Mouse (Mus musculus): ENCODE results near the gene Gfer. TPM values are rescaled to one million over a fixed set of nuclear protein-coding genes. Genes with fewer than 3 reads are reported as not detected.

The Gfer gene
- total and polyA plus RNA-seq, 3 experiments: 14.0 to 21.5 (median 20.3) TPM

GRCm38 (mm10) chr17:24647493-24647892, 48.5 kb downstream of the Gfer start:
- 56% methylated on average over 11 of the region's 11 CpGs for WGBS
- Histone ChIP-seq H3K79me2 (replicated peaks; ENCODE audit: control insufficient read depth, insufficient read depth, low read length) (peaks cover 5% of the 10 kb centered on the region), H3K9ac (ENCODE audit: low read depth, low read length) (peak overlapping the region; percentile 75), H3K27ac (peak overlapping the region; percentile 99), H3K4me1 (ENCODE audit: control insufficient read depth, insufficient read depth, low read length) (peaks cover 9% of the 10 kb centered on the region), H3K36me3 (ENCODE audit: control insufficient read depth, insufficient read depth, low read length) (no peaks in the 10 kb centered on the region), H3K27me3 (ENCODE audit: control insufficient read depth, insufficient read depth, low read length) (no peaks in the 10 kb centered on the region), H3K4me3 (peak overlapping the region; percentile 57)
- TF ChIP-seq CTCF (IDR thresholded peaks at IDR 0.05) (no peak), EP300 (IDR thresholded peaks at IDR 0.05; ENCODE audit: insufficient read depth, low read depth, low read length) (no peak), POLR2A (IDR thresholded peaks at IDR 0.05; ENCODE audit: insufficient read depth, low read depth, low read length) (no peak; the same call in 1 of the 2 replicates)
- intact Hi-C loops (cut with DNase I): loop anchor here (10.0 kb wide), 1 partner anchor 427 kb away; no protein-coding TSS in a partner anchor
- peak in 1 of 2 experiments; percentile 51 for DNase-seq

GRCm38 (mm10) chr17:24646381-24646780, 49.6 kb downstream of the Gfer start:
- WGBS: 53% methylated on average over 4 of the region's 4 CpGs
- no peaks in the 10 kb centered on the region for H3K27me3 ChIP-seq (ENCODE audit: control insufficient read depth, insufficient read depth, low read length)

GRCm38 (mm10) chr17:24645916-24646315, 50.0 kb downstream of the Gfer start:
- Histone ChIP-seq H3K4me3 (peak overlapping the region; percentile 39), H3K27me3 (ENCODE audit: control insufficient read depth, insufficient read depth, low read length) (no peaks in the 10 kb centered on the region), H3K36me3 (ENCODE audit: control insufficient read depth, insufficient read depth, low read length) (no peaks in the 10 kb centered on the region), H3K4me1 (ENCODE audit: control insufficient read depth, insufficient read depth, low read length) (peaks cover 5% of the 10 kb centered on the region; the same call in 1 of the 2 replicates), H3K27ac (peak overlapping the region; percentile 99), H3K9ac (ENCODE audit: low read depth, low read length) (no peak overlapping the region), H3K79me2 (replicated peaks; ENCODE audit: control insufficient read depth, insufficient read depth, low read length) (peaks cover 5% of the 10 kb centered on the region)
- no peak for TF ChIP-seq CTCF (IDR thresholded peaks at IDR 0.05)
- TF ChIP-seq POLR2A (IDR thresholded peaks at IDR 0.05; ENCODE audit: insufficient read depth, low read depth, low read length): no peak; the same call in 1 of the 2 replicates
- no peak for TF ChIP-seq EP300 (IDR thresholded peaks at IDR 0.05; ENCODE audit: insufficient read depth, low read depth, low read length)
- intact Hi-C loops (cut with DNase I): loop anchor here (10.0 kb wide), 1 partner anchor 429 kb away; no protein-coding TSS in a partner anchor
- WGBS: 42% methylated on average over 3 of the region's 3 CpGs
- DNase-seq: peak; percentile 63 to 79

More at GRCm38 (mm10) chr17:24646381-24646780, 49.6 kb downstream of the Gfer start:
- intact Hi-C loops (cut with DNase I): loop anchor here (10.0 kb wide), 1 partner anchor 428 kb away; no protein-coding TSS in a partner anchor
- Histone ChIP-seq H3K9ac (ENCODE audit: low read depth, low read length) (no peak overlapping the region), H3K36me3 (ENCODE audit: control insufficient read depth, insufficient read depth, low read length) (no peaks in the 10 kb centered on the region), H3K4me1 (ENCODE audit: control insufficient read depth, insufficient read depth, low read length) (peaks cover 7% of the 10 kb centered on the region), H3K79me2 (replicated peaks; ENCODE audit: control insufficient read depth, insufficient read depth, low read length) (peaks cover 5% of the 10 kb centered on the region), H3K4me3 (peak overlapping the region; percentile 57), H3K27ac (peak overlapping the region; percentile 99)
- DNase-seq: no peak
- no peak for TF ChIP-seq EP300 (IDR thresholded peaks at IDR 0.05; ENCODE audit: insufficient read depth, low read depth, low read length)
- TF ChIP-seq CTCF (IDR thresholded peaks at IDR 0.05): no peak
- TF ChIP-seq POLR2A (IDR thresholded peaks at IDR 0.05; ENCODE audit: insufficient read depth, low read depth, low read length): no peak

GRCm38 (mm10) chr17:24644875-24645721, 50.9 kb downstream of the Gfer start:
- Histone ChIP-seq H3K9ac (ENCODE audit: low read depth, low read length) (peak overlapping the region; percentile 81), H3K4me1 (ENCODE audit: control insufficient read depth, insufficient read depth, low read length) (peaks cover 6% of the 10 kb centered on the region), H3K27me3 (ENCODE audit: control insufficient read depth, insufficient read depth, low read length) (no peaks in the 10 kb centered on the region), H3K27ac (peak overlapping the region; percentile 99), H3K36me3 (ENCODE audit: control insufficient read depth, insufficient read depth, low read length) (peaks cover 2% of the 10 kb centered on the region; the same call in 1 of the 2 replicates), H3K4me3 (peak overlapping the region; percentile 68), H3K79me2 (replicated peaks; ENCODE audit: control insufficient read depth, insufficient read depth, low read length) (peaks cover 5% of the 10 kb centered on the region)
- intact Hi-C loops (cut with DNase I): loop anchor here (10.0 kb wide), 1 partner anchor 430 kb away; no protein-coding TSS in a partner anchor
- peak; percentile 96 for TF ChIP-seq EP300 (IDR thresholded peaks at IDR 0.05; ENCODE audit: insufficient read depth, low read depth, low read length)
- no peak for TF ChIP-seq CTCF (IDR thresholded peaks at IDR 0.05)
- TF ChIP-seq POLR2A (IDR thresholded peaks at IDR 0.05; ENCODE audit: insufficient read depth, low read depth, low read length): peak; percentile 89
- 42% methylated on average over 9 of the region's 9 CpGs for WGBS
- DNase-seq: peak; percentile 78 to 84

GRCm38 (mm10) chr17:24644030-24644715, 51.8 kb downstream of the Gfer start:
- DNase-seq: peak; percentile 62 to 65
- H3K4me3 ChIP-seq: peak overlapping the region; percentile 68
- H3K4me1 ChIP-seq (ENCODE audit: control insufficient read depth, insufficient read depth, low read length): peaks cover 12% of the 10 kb centered on the region
- intact Hi-C loops (cut with DNase I): loop anchor here (10.0 kb wide), 1 partner anchor 431 kb away; no protein-coding TSS in a partner anchor
- H3K9ac ChIP-seq (ENCODE audit: low read depth, low read length): peak overlapping the region; percentile 81
- H3K79me2 ChIP-seq (replicated peaks; ENCODE audit: control insufficient read depth, insufficient read depth, low read length): peaks cover 2% of the 10 kb centered on the region
- peak overlapping the region; percentile 99 for H3K27ac ChIP-seq
- WGBS: 37% methylated on average over 7 of the region's 7 CpGs
- TF ChIP-seq POLR2A (IDR thresholded peaks at IDR 0.05; ENCODE audit: insufficient read depth, low read depth, low read length): no peak
- TF ChIP-seq CTCF (IDR thresholded peaks at IDR 0.05): no peak
- TF ChIP-seq EP300 (IDR thresholded peaks at IDR 0.05; ENCODE audit: insufficient read depth, low read depth, low read length): no peak
- no peaks in the 10 kb centered on the region for H3K27me3 ChIP-seq (ENCODE audit: control insufficient read depth, insufficient read depth, low read length)
- H3K36me3 ChIP-seq (ENCODE audit: control insufficient read depth, insufficient read depth, low read length): peaks cover 10% of the 10 kb centered on the region

Other genes starting within 250 kb of the Gfer start
Only the 30 nearest of the 32 such genes appear.
- 10 to 100 TPM; 35.7 to 44.5 TPM for gene Pgp, start 225.8 kb downstream of the Gfer start, total RNA-seq (2021)
- 39.1 and 46.4 TPM in 2 replicates for gene Pgp, start 225.8 kb downstream of the Gfer start, polyA plus RNA-seq (2012; rRNA removed)
- not detected for gene Bricd5, start 222.3 kb downstream of the Gfer start, total RNA-seq (2021)
- gene Bricd5, start 222.3 kb downstream of the Gfer start, polyA plus RNA-seq (2012; rRNA removed): not detected in 2 replicates
- 10 to 100 TPM in 1 of 2 experiments, 1 to 10 TPM in 1; 8.5 to 10.7 TPM for gene Mlst8, start 217.1 kb downstream of the Gfer start, total RNA-seq (2021)
- 28.1 and 42.0 TPM in 2 replicates for gene Mlst8, start 217.1 kb downstream of the Gfer start, polyA plus RNA-seq (2012; rRNA removed)
- gene Caskin1, start 207.6 kb downstream of the Gfer start, total RNA-seq (2021): under 1 TPM; 0.16 to 0.55 TPM
- gene Caskin1, start 207.6 kb downstream of the Gfer start, polyA plus RNA-seq (2012; rRNA removed): 0.23 and 0.45 TPM in 2 replicates
- gene Traf7, start 168.2 kb downstream of the Gfer start, total RNA-seq (2021): 10 to 100 TPM; 41.9 to 46.5 TPM
- 93.4 and 109 TPM in 2 replicates for gene Traf7, start 168.2 kb downstream of the Gfer start, polyA plus RNA-seq (2012; rRNA removed)
- under 1 TPM in 1 of 2 experiments, not detected in 1; 0.39 TPM for gene Rab26, start 161.9 kb downstream of the Gfer start, total RNA-seq (2021)
- gene Rab26, start 161.9 kb downstream of the Gfer start, polyA plus RNA-seq (2012; rRNA removed): 0.10 and 0.12 TPM in 2 replicates
- 10 to 100 TPM; 35.6 to 36.2 TPM for gene Pkd1, start 146.3 kb downstream of the Gfer start, total RNA-seq (2021)
- 48.5 and 59.9 TPM in 2 replicates for gene Pkd1, start 146.3 kb downstream of the Gfer start, polyA plus RNA-seq (2012; rRNA removed)
- gene Tsc2, start 63.5 kb downstream of the Gfer start, total RNA-seq (2021): 100 to 1,000 TPM; 104 to 110 TPM
- gene Tsc2, start 63.5 kb downstream of the Gfer start, polyA plus RNA-seq (2012; rRNA removed): 178 and 194 TPM in 2 replicates
- 1 to 10 TPM; 2.9 to 3.4 TPM for gene Nthl1, start 63.5 kb downstream of the Gfer start, total RNA-seq (2021)
- 4.4 and 7.0 TPM in 2 replicates for gene Nthl1, start 63.5 kb downstream of the Gfer start, polyA plus RNA-seq (2012; rRNA removed)
- 100 to 1,000 TPM in 1 of 2 experiments, 10 to 100 TPM in 1; 100.0 to 110 TPM for gene Slc9a3r2, start 45.8 kb downstream of the Gfer start, total RNA-seq (2021)
- 125 and 147 TPM in 2 replicates for gene Slc9a3r2, start 45.8 kb downstream of the Gfer start, polyA plus RNA-seq (2012; rRNA removed)
- not detected for gene Npw, start 37.7 kb downstream of the Gfer start, total RNA-seq (2021)
- not detected in 2 replicates for gene Npw, start 37.7 kb downstream of the Gfer start, polyA plus RNA-seq (2012; rRNA removed)
- gene Zfp598, start 26.5 kb downstream of the Gfer start, total RNA-seq (2021): 10 to 100 TPM; 17.4 to 17.5 TPM
- 28.1 and 29.9 TPM in 2 replicates for gene Zfp598, start 26.5 kb downstream of the Gfer start, polyA plus RNA-seq (2012; rRNA removed)
- gene Syngr3, start 6.2 kb downstream of the Gfer start, total RNA-seq (2021): under 1 TPM; 0.16 to 0.30 TPM
- gene Syngr3, start 6.2 kb downstream of the Gfer start, polyA plus RNA-seq (2012; rRNA removed): 0.43 and 1.00 TPM in 2 replicates
- gene Noxo1, start 78 bp upstream of the Gfer start, total RNA-seq (2021): 1 to 10 TPM in 1 of 2 experiments, under 1 TPM in 1; 0.65 to 1.0 TPM
- 2.4 and 4.5 TPM in 2 replicates for gene Noxo1, start 78 bp upstream of the Gfer start, polyA plus RNA-seq (2012; rRNA removed)
- 10 to 100 TPM; 17.4 to 19.4 TPM for gene Tbl3, start 11.5 kb upstream of the Gfer start, total RNA-seq (2021)
- 34.2 and 39.2 TPM in 2 replicates for gene Tbl3, start 11.5 kb upstream of the Gfer start, polyA plus RNA-seq (2012; rRNA removed)
- not detected for gene Rnf151, start 21.9 kb upstream of the Gfer start, total RNA-seq (2021)
- gene Rnf151, start 21.9 kb upstream of the Gfer start, polyA plus RNA-seq (2012; rRNA removed): 0.15 and 0.68 TPM in 2 replicates
- 100 to 1,000 TPM; 675 to 722 TPM for gene Rps2, start 22.0 kb upstream of the Gfer start, total RNA-seq (2021)
- gene Rps2, start 22.0 kb upstream of the Gfer start, polyA plus RNA-seq (2012; rRNA removed): 2,277 and 2,346 TPM in 2 replicates
- 100 to 1,000 TPM; 916 to 992 TPM for gene Ndufb10, start 28.3 kb upstream of the Gfer start, total RNA-seq (2021)
- 1,269 and 1,412 TPM in 2 replicates for gene Ndufb10, start 28.3 kb upstream of the Gfer start, polyA plus RNA-seq (2012; rRNA removed)
- 100 to 1,000 TPM; 386 to 472 TPM for gene Rpl3l, start 31.7 kb upstream of the Gfer start, total RNA-seq (2021)
- gene Rpl3l, start 31.7 kb upstream of the Gfer start, polyA plus RNA-seq (2012; rRNA removed): 213 and 215 TPM in 2 replicates
- gene Msrb1, start 40.5 kb upstream of the Gfer start, total RNA-seq (2021): 100 to 1,000 TPM; 154 to 178 TPM
- gene Msrb1, start 40.5 kb upstream of the Gfer start, polyA plus RNA-seq (2012; rRNA removed): 155 and 164 TPM in 2 replicates
- not detected for gene Hs3st6, start 56.8 kb upstream of the Gfer start, total RNA-seq (2021)
- gene Hs3st6, start 56.8 kb upstream of the Gfer start, polyA plus RNA-seq (2012; rRNA removed): 0.10 TPM in 1 of 2 replicates, not detected in the other
- gene Meiob, start 108.1 kb upstream of the Gfer start, total RNA-seq (2021): under 1 TPM; 0.14 to 0.18 TPM
- gene Meiob, start 108.1 kb upstream of the Gfer start, polyA plus RNA-seq (2012; rRNA removed): not detected in 2 replicates
- gene Hagh, start 144.0 kb upstream of the Gfer start, total RNA-seq (2021): 10 to 100 TPM; 85.8 to 89.5 TPM
- 126 and 133 TPM in 2 replicates for gene Hagh, start 144.0 kb upstream of the Gfer start, polyA plus RNA-seq (2012; rRNA removed)
- 10 to 100 TPM; 80.3 to 81.5 TPM for gene Fahd1, start 154.2 kb upstream of the Gfer start, total RNA-seq (2021)
- gene Fahd1, start 154.2 kb upstream of the Gfer start, polyA plus RNA-seq (2012; rRNA removed): 42.7 and 50.8 TPM in 2 replicates
- gene Igfals, start 169.8 kb upstream of the Gfer start, total RNA-seq (2021): 10 to 100 TPM; 11.7 to 12.7 TPM
- gene Igfals, start 169.8 kb upstream of the Gfer start, polyA plus RNA-seq (2012; rRNA removed): 6.4 and 9.2 TPM in 2 replicates
- 10 to 100 TPM; 18.2 to 22.7 TPM for gene Nubp2, start 190.2 kb upstream of the Gfer start, total RNA-seq (2021)
- gene Nubp2, start 190.2 kb upstream of the Gfer start, polyA plus RNA-seq (2012; rRNA removed): 17.8 and 17.9 TPM in 2 replicates
- gene Spsb3, start 190.5 kb upstream of the Gfer start, total RNA-seq (2021): 10 to 100 TPM; 30.4 to 33.8 TPM
- gene Spsb3, start 190.5 kb upstream of the Gfer start, polyA plus RNA-seq (2012; rRNA removed): 47.0 and 66.2 TPM in 2 replicates
- 10 to 100 TPM; 16.9 to 18.3 TPM for gene Eme2, start 198.9 kb upstream of the Gfer start, total RNA-seq (2021)
- 19.3 and 20.3 TPM in 2 replicates for gene Eme2, start 198.9 kb upstream of the Gfer start, polyA plus RNA-seq (2012; rRNA removed)
- 100 to 1,000 TPM in 1 of 2 experiments, 10 to 100 TPM in 1; 95.6 to 102 TPM for gene Mrps34, start 199.0 kb upstream of the Gfer start, total RNA-seq (2021)
- 102 and 133 TPM in 2 replicates for gene Mrps34, start 199.0 kb upstream of the Gfer start, polyA plus RNA-seq (2012; rRNA removed)
- 10 to 100 TPM; 30.7 to 37.7 TPM for gene Nme3, start 200.3 kb upstream of the Gfer start, total RNA-seq (2021)
- gene Nme3, start 200.3 kb upstream of the Gfer start, polyA plus RNA-seq (2012; rRNA removed): 46.4 and 55.2 TPM in 2 replicates